Mouse (Mus musculus): ENCODE results near the gene Hpse2. TPM values are rescaled to one million over a fixed set of nuclear protein-coding genes. Genes with fewer than 3 reads are reported as not detected.

The Hpse2 gene
- polyA plus RNA-seq, 1 experiment: 2.2 TPM

DNA sequence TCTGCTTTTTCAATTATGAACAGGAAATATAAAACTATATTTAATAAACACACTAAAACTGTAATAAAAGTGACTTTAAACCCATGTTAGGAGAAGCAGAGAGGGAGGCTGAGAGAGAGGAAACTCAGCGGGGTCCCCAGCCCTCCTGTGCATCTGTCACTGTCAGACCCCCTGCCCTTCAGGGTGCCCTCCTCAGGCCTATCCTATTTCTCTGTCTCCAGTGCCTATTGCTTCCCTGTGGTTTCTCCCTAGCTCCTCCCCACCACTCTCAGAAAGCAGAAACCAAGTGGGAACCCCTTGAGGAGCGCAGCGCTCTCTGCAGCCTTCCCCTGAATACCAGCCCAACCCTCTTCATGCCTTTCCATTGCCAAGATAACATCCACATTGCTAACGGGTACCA lies 510.5 kb downstream of the Hpse2 start:
- DNase-seq (ENCODE audit: low read depth, low spot score): no peak
- 69% methylated on average over 4 of the region's 4 CpGs for WGBS

DNA sequence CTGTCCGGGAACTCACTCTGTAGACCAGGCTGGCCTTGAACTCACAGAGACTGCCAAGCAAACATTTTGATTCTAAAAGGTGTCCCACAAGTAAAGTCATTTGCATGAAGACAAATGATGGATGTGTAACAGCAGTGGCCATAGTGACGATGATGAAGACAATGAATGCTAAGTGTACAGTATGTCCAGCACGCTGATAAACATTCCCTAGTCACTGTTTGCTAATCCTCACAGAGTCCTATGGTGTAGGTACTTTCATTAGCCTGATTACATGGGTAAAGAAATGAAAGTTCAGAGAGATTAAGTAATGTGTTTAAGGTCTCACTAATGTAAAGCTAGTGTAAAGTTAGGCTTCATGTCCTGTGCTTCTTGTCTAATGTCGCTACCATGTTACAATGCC lies 511.6 kb downstream of the Hpse2 start:
- WGBS: 70% methylated on average over 4 of the region's 4 CpGs
- no peak for DNase-seq (ENCODE audit: low read depth, low spot score)

DNA sequence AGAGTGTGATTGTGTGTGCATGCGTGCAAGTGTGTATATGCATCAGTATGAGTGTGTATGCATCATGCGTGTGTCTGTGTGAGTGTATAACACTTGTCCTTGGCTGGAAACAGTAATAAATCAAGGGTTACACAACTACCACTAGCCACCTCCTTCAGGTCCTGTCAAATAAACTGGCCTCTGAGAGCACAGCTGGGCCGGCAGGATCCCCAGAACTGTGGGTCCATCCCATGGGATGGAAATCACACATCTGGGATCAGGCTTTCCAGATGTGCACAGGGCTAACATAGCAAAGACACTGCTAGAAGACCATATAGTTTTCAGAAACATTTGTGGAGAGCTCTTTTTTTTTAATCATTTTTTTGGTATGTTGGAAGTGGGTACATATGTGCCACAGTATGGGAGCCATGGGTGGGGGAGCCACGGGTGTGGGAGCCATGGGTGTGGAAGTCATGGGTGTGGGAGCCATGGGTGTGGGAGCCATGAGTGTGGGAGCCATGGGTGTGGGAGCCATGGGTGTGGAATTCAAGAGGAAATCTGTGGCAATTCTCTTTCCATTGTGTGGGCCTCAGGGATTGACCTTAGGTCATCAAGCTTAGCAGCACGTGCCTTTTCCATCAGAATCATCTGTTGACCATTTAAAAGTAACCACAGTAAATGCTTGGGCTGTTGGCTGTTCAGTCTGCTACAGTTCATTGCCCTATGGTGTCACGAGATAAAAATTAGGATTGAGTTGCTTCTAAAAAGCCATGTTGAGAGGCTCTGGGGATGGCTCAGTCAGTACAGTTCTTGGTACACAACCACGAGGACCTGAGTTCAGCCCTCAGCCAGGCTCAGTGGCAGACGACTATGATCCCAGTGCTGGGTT lies 518.3 kb downstream of the Hpse2 start:
- DNase-seq (ENCODE audit: low read depth, low spot score): no peak
- 73% methylated on average over 8 of the region's 8 CpGs for WGBS

DNA sequence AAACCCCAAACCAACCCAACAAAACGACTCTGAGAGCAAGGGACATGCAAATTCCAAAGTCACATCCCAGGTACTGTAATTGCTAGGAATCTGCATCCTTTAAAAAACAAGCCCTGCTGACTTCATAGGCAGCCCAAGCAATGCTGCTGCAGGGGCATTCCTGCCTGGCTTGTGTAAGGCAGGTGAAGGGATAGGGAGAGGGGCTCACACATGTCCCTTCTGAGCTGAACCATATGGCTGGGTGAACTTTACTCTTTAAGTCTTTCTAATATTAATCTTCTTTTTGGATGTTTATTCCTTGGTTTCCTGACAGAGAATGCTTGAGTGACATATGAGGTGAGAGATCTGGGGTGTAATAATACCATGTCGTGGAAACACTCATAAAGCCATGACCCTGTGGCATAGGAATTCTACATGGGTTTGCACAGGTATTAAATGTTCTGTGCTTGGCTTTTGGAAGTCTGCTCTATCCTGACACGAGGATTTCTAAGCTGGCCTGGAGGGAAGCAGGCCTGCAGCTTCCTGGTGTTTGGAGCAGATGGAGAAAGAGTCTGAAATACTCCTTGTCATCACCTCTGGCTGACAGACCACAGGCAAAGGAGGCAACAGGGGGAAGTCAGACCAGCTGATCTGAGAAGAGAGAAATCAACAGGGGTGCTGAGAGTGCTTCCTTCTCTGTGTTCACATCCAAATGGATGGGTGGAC lies 519.0 kb downstream of the Hpse2 start:
- DNase-seq (ENCODE audit: low read depth, low spot score): no peak
- 45% methylated on average over 3 of the region's 3 CpGs for WGBS

DNA sequence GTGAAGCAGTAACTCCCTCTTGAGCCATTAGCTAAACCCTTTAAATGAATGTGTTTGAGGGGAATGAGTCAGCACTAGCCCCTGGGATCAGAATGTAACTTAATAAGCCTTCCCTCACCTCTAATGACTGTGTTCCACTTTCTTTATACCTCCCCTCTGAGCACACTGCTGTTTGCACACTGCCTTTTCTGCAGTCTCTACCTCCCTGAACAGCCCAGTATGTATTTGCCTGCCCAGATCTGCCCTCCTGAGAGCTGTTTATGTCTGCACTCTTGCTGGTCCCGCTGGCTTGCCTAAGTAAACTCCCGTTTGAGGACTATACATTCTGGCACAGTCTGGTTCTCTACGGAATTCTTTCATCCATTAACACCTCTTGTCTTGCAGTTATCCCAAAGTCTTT lies 525.1 kb downstream of the Hpse2 start:
- 36% methylated on average over 3 of the region's 3 CpGs for WGBS
- DNase-seq (ENCODE audit: low read depth, low spot score): no peak

- 92% methylated on average over 5 of the region's 5 CpGs for WGBS
- no peak for DNase-seq (ENCODE audit: low read depth, low spot score)
These were observed 531.1 kb downstream of the Hpse2 start for GRCm38 (mm10) chr19:42857096-42857495.

GRCm38 (mm10) chr19:42855649-42856048 lies 532.5 kb downstream of the Hpse2 start:
- no peak for DNase-seq (ENCODE audit: low read depth, low spot score)
- 78% methylated on average over 4 of the region's 4 CpGs for WGBS

GRCm38 (mm10) chr19:42850444-42850843 lies 537.7 kb downstream of the Hpse2 start:
- 66% methylated on average over 5 of the region's 5 CpGs for WGBS
- DNase-seq (ENCODE audit: low read depth, low spot score): no peak

- no peak for DNase-seq (ENCODE audit: low read depth, low spot score)
- WGBS: 73% methylated on average over 4 of the region's 4 CpGs
These were observed 548.4 kb downstream of the Hpse2 start for GRCm38 (mm10) chr19:42839621-42840294.

GRCm38 (mm10) chr19:42839118-42839517 lies 549.0 kb downstream of the Hpse2 start:
- no peak for DNase-seq (ENCODE audit: low read depth, low spot score)
- 76% methylated on average over 2 of the region's 2 CpGs for WGBS

DNA sequence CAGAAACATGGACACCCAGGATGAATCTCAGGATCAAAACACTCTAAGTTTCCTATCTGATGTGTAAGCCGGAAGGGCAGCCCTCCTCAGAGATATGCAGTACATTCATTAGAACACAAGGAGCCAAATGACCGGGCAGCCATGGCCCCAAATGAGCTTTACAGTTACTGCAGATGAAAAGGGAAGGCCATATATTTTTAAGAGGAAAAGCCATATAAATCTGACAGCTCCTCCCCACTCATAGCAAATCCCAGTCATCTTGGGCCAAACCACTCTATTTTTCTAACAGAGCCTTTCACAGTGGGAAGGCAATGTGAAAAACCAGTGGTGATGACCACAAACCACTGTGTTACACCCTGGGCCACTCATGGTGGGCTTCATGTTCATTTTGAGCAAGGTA lies 549.9 kb downstream of the Hpse2 start:
- no peak for DNase-seq (ENCODE audit: low read depth, low spot score)
- WGBS: 67% methylated on average over 2 of the region's 2 CpGs

GRCm38 (mm10) chr19:42837591-42837990 lies 550.6 kb downstream of the Hpse2 start:
- no peak for DNase-seq (ENCODE audit: low read depth, low spot score)
- WGBS: 58% methylated on average over 10 of the region's 10 CpGs

GRCm38 (mm10) chr19:42833126-42833525 lies 555.0 kb downstream of the Hpse2 start:
- 89% methylated on average over 7 of the region's 7 CpGs for WGBS
- no peak for DNase-seq (ENCODE audit: low read depth, low spot score)

GRCm38 (mm10) chr19:42832251-42832650 lies 555.9 kb downstream of the Hpse2 start:
- no peak for DNase-seq (ENCODE audit: low read depth, low spot score)
- WGBS: 37% methylated on average over 2 of the region's 2 CpGs

GRCm38 (mm10) chr19:42829196-42829595 lies 559.0 kb downstream of the Hpse2 start:
- no peak for DNase-seq (ENCODE audit: low read depth, low spot score)
- WGBS: 68% methylated on average over 4 of the region's 4 CpGs

- no peak for DNase-seq (ENCODE audit: low read depth, low spot score)
- 66% methylated on average over 3 of the region's 3 CpGs for WGBS
These were observed 560.3 kb downstream of the Hpse2 start for GRCm38 (mm10) chr19:42827843-42828242.

DNA sequence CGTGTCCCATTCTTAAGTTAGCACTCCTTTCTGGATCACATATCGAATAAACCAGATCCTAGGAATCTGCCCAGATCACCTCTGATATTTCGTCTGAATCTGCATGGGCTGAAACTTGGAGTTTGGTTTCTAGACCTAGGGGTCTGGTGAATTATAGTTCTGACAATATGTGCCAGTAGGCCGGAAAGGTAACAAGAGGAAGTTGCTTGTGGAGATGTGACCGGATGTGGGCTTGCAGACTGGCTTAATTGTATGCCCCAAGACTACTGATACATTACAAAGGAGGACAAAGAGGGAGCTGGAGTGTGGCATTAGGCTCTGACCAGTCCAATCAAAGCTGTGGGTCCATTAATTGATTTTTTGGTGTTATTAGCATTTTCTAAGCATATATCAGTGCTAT lies 568.0 kb downstream of the Hpse2 start:
- WGBS: 91% methylated on average over 5 of the region's 5 CpGs

DNA sequence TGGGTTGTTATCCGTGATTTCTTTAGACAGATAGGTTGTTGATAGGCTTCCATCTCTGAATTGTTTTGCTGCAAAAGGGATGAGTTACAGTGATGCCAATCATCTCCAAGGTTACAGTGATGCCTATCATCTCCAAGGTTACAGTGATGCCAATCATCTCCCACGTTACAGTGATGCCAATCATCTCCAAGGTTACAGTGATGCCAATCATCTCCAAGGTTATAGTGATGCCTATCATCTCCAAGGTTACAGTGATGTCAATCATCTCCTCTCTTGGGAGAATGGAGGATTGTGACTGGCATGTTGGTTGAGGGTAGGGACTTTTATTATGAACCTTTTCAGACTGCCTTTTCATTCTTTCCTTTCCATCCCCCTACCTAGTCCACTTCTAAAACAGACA lies 570.4 kb downstream of the Hpse2 start:
- WGBS: 73% methylated on average over 2 of the region's 2 CpGs

More for the DNA sequence above, 568.0 kb downstream of the Hpse2 start:
- no peak for DNase-seq (ENCODE audit: low read depth, low spot score)

DNA sequence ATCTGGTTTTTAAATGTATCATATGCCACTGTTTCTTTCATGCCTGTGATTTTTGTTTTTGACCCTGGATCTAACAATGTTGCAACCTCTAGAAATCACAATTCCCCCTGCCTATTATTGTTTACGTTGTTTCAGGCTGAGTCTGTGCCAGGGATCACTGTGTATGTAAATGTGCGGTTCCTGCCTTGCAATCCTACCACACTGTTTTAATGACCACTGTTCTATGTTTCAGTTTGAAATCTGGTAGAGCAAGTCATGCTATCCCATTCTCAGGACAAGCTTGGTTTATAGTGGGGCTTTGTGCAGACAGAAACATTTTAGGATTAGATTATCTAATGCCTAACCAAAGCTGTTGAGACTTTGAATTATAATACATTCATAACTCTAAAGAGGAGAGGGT lies 571.9 kb downstream of the Hpse2 start:
- no peak for DNase-seq (ENCODE audit: low read depth, low spot score)
- 73% methylated on average over 2 of the region's 2 CpGs for WGBS

More for the DNA sequence above, 570.4 kb downstream of the Hpse2 start:
- no peak for DNase-seq (ENCODE audit: low read depth, low spot score)

- no peak for DNase-seq (ENCODE audit: low read depth, low spot score)
- 16% methylated on average over 5 of the region's 5 CpGs for WGBS
These were observed 578.0 kb downstream of the Hpse2 start for GRCm38 (mm10) chr19:42810140-42810539.

All from large intestine, adult 2 months (tissue).